Comparison of ENCODE assay signal across 24 mouse cellular contexts in genomic region chr9:52529444-52529915, GRCm38 (mm10).
DNase-seq lines count a peak whose midpoint lies in the region; ATAC-seq and TF ChIP-seq lines count a peak whose summit lies in the region.
"Had no signal": no experiment of that assay in that cellular context is flagged by ENCODE, and none has a peak within 500 bp of the region (broad histone marks: within the 10 kb centered on the region; RNA-seq: fewer than 3 reads in every experiment).

No protein-coding gene starts in this region.

- peaks cover 34% of the 10 kb centered on the region for H3K4me1 ChIP-seq in megakaryocyte, embryonic 14.5 days
- H3K4me1 ChIP-seq in heart, embryonic 10.5 days: no peaks in the 10 kb centered on the region
- H3K4me1 ChIP-seq in thymus, adult 2 months (replicated peaks; ENCODE audit: control insufficient read depth, insufficient read depth, low read length): no peaks in the 10 kb centered on the region
- H3K4me1 ChIP-seq: heart, embryonic 15.5 days; intestine, embryonic 15.5 days; limb, embryonic 12.5 days; midbrain, embryonic 10.5 days had no signal

- no peak for TF ChIP-seq POLR2A in thymus, adult 2 months (IDR thresholded peaks at IDR 0.05; ENCODE audit: control insufficient read depth, extremely low read depth, insufficient read depth, low read length, poor library complexity)

- H3K4me3 ChIP-seq in megakaryocyte, embryonic 14.5 days (replicated peaks): peak overlapping the region; percentile 56
- no peak overlapping the region for H3K4me3 ChIP-seq in heart, embryonic 10.5 days
- H3K4me3 ChIP-seq in thymus, adult 2 months (ENCODE audit: control insufficient read depth, insufficient read depth, low read length): no peak overlapping the region
- H3K4me3 ChIP-seq: gastrocnemius, adult 2 months; heart, embryonic 15.5 days; intestine, embryonic 15.5 days; limb, embryonic 12.5 days; midbrain, embryonic 10.5 days had no signal

- TF ChIP-seq CTCF in thymus, adult 2 months (IDR thresholded peaks at IDR 0.05; ENCODE audit: borderline replicate concordance, control insufficient read depth, extremely low read depth, insufficient read depth, low read length, poor library complexity): no peak

- H3K27me3 ChIP-seq in megakaryocyte, embryonic 14.5 days (replicated peaks): peaks cover 22% of the 10 kb centered on the region
- no peaks in the 10 kb centered on the region for H3K27me3 ChIP-seq in heart, embryonic 10.5 days (ENCODE audit: insufficient read depth, poor library complexity, severe bottlenecking)
- H3K27me3 ChIP-seq in thymus, adult 2 months (ENCODE audit: control insufficient read depth, insufficient read depth, low read length): no peaks in the 10 kb centered on the region
- H3K27me3 ChIP-seq: heart, embryonic 15.5 days; intestine, embryonic 15.5 days; limb, embryonic 12.5 days had no signal

- WGBS in heart, embryonic 10.5 days: 83% methylated on average over 6 of the region's 6 CpGs
- WGBS in thymus, adult 2 months: 68% methylated on average over 6 of the region's 6 CpGs

- ATAC-seq in megakaryocyte, adult 5-6 weeks (ENCODE audit: poor library complexity, severe bottlenecking): no peak
- ATAC-seq in megakaryocyte progenitor cell, adult 5-6 weeks (replicated peaks; ENCODE audit: poor library complexity): no peak
- ATAC-seq: CD4-positive, CD25-positive, alpha-beta regulatory T cell, adult 4 months; hindbrain, embryonic 16.5 days; intestine, embryonic 15.5 days had no signal

- DNase-seq in Muller cell, postnatal 12 days (ENCODE audit: inconsistent ontology term): peak; percentile 61
- DNase-seq in fibroblast of lung, adult 2 months (ENCODE audit: low read depth): peak; percentile 75
- DNase-seq in heart, embryonic 10.5 days (ENCODE audit: low spot score): no peak
- DNase-seq in thymus, adult 2 months: no peak
- DNase-seq: adrenal gland, adult 8-10 months; cerebellum, adult 8-10 months; cerebellum, postnatal 36 days; gastrocnemius, adult 2 months; kidney, adult 8-10 months; kidney, postnatal 10 days; layer of hippocampus, postnatal 36 days; lung, embryonic 14.5 days; right cerebral cortex, postnatal 25 days; thymus, postnatal 14 days had no signal

- H3K27ac ChIP-seq in heart, embryonic 10.5 days: no peak overlapping the region
- H3K27ac ChIP-seq in thymus, adult 2 months (ENCODE audit: control insufficient read depth, insufficient read depth, low read length): no peak overlapping the region
- H3K27ac ChIP-seq: gastrocnemius, adult 2 months; heart, embryonic 15.5 days; intestine, embryonic 15.5 days; limb, embryonic 12.5 days; liver, embryonic 14.5 days; midbrain, embryonic 10.5 days had no signal

- H3K9me3 ChIP-seq in megakaryocyte, embryonic 14.5 days: no peaks in the 10 kb centered on the region
- no peaks in the 10 kb centered on the region for H3K9me3 ChIP-seq in heart, embryonic 10.5 days
- H3K9me3 ChIP-seq: heart, embryonic 15.5 days; intestine, embryonic 15.5 days; limb, embryonic 12.5 days; midbrain, embryonic 10.5 days had no signal

- H3K36me3 ChIP-seq in megakaryocyte, embryonic 14.5 days (replicated peaks; ENCODE audit: low read length): no peaks in the 10 kb centered on the region
- no peaks in the 10 kb centered on the region for H3K36me3 ChIP-seq in heart, embryonic 10.5 days
- no peaks in the 10 kb centered on the region for H3K36me3 ChIP-seq in thymus, adult 2 months (ENCODE audit: control insufficient read depth, insufficient read depth, low read length)
- H3K36me3 ChIP-seq: heart, embryonic 15.5 days; intestine, embryonic 15.5 days; limb, embryonic 12.5 days; midbrain, embryonic 10.5 days had no signal

Comparison
In these comparisons a context has a peak if more than half of its experiments do, and no peak if none do; other contexts are left out.
1. DNase-seq: peak in Muller cell, postnatal 12 days (single experiment) and fibroblast of lung, adult 2 months (single experiment); none in heart, embryonic 10.5 days (single experiment) and thymus, adult 2 months (single experiment).